Mouse (Mus musculus): ENCODE measurements around the gene Arpc2.

- no peak for TF ChIP-seq POLR2A (IDR thresholded peaks at IDR 0.05; ENCODE audit: borderline replicate concordance, control insufficient read depth, low read depth, low read length)
- no peak for TF ChIP-seq CTCF (IDR thresholded peaks at IDR 0.05; ENCODE audit: control insufficient read depth, insufficient read depth, low read length)
These were observed 45.4 kb upstream of the Arpc2 start for GRCm38 (mm10) chr1:74190471-74190870.

Measured in bone marrow, adult 2 months (tissue).